Mouse (Mus musculus): ENCODE data around the gene Intu. TPM values are rescaled to one million over a fixed set of nuclear protein-coding genes. Genes with fewer than 3 reads are reported as not detected.

The Intu gene
- total RNA-seq, 2 experiments from 2014 or later = 1.2 to 2.3 TPM

- DNase-seq = no peak
- no peak for TF ChIP-seq CTCF (IDR thresholded peaks at IDR 0.05)
- Histone ChIP-seq H3K4me3 (no peak overlapping the region), H3K27ac (no peak overlapping the region)
- intact Hi-C loops (cut with DNase I) = no loop called here
These were observed 173.8 kb downstream of the Intu start for GRCm38 (mm10) chr3:40704816-40705430.

GRCm38 (mm10) chr3:40708655-40709054, 177.6 kb downstream of the Intu start, which contains the start of gene Slc25a31:
Slc25a31 (plus strand) TSS chr3:40708855.
- Histone ChIP-seq H3K27ac (no peak within 1 kb of the TSS), H3K4me3 (no peak within 1 kb of the TSS)
- DNase-seq = no peak
- no peak for TF ChIP-seq CTCF (IDR thresholded peaks at IDR 0.05)
- intact Hi-C loops (cut with DNase I) = no loop called here

GRCm38 (mm10) chr3:40716056-40716455, 185.0 kb downstream of the Intu start:
- DNase-seq = no peak
- intact Hi-C loops (cut with DNase I) = no loop called here
- Histone ChIP-seq H3K4me3 (no peak overlapping the region), H3K27ac (no peak overlapping the region)
- TF ChIP-seq CTCF (IDR thresholded peaks at IDR 0.05) = no peak

GRCm38 (mm10) chr3:40719022-40719421, 187.9 kb downstream of the Intu start:
- Histone ChIP-seq H3K4me3 (no peak overlapping the region), H3K27ac (no peak overlapping the region)
- DNase-seq = no peak
- no peak for TF ChIP-seq CTCF (IDR thresholded peaks at IDR 0.05)
- intact Hi-C loops (cut with DNase I) = no loop called here

GRCm38 (mm10) chr3:40738381-40738912, 207.4 kb downstream of the Intu start:
- DNase-seq = no peak
- no peak overlapping the region for H3K27ac ChIP-seq
- TF ChIP-seq CTCF (IDR thresholded peaks at IDR 0.05) = no peak
- intact Hi-C loops (cut with DNase I) = no loop called here
- no peak overlapping the region for H3K4me3 ChIP-seq

GRCm38 (mm10) chr3:40744024-40744835, 213.1 kb downstream of the Intu start, which contains the start of gene Hspa4l:
Hspa4l (plus strand) TSS chr3:40744495.
- Histone ChIP-seq H3K27ac (peak within 1 kb of the TSS; percentile 90), H3K4me3 (peak within 1 kb of the TSS; percentile 97)
- intact Hi-C loops (cut with DNase I) = no loop called here
- TF ChIP-seq CTCF (IDR thresholded peaks at IDR 0.05) = no peak
- no peak for DNase-seq

- intact Hi-C loops (cut with DNase I) = loop anchor here (5.0 kb wide), 1 partner anchor 57 kb away; the partner anchor contains the start of gene Plk4
- peak overlapping the region; percentile 90 for H3K27ac ChIP-seq
- no peak for TF ChIP-seq CTCF (IDR thresholded peaks at IDR 0.05)
- DNase-seq = peak; percentile 96
- peak overlapping the region; percentile 97 for H3K4me3 ChIP-seq
These were observed 214.0 kb downstream of the Intu start for GRCm38 (mm10) chr3:40744836-40745660.

- H3K4me3 ChIP-seq = peak overlapping the region; percentile 97
- peak overlapping the region; percentile 90 for H3K27ac ChIP-seq
- DNase-seq = no peak
- intact Hi-C loops (cut with DNase I) = loop anchor here (5.0 kb wide), 1 partner anchor 56 kb away; the partner anchor contains the start of gene Plk4
- TF ChIP-seq CTCF (IDR thresholded peaks at IDR 0.05) = no peak
These were observed 214.8 kb downstream of the Intu start for GRCm38 (mm10) chr3:40745661-40746547.

Small RNAs within 50 kb of the gene (microRNA-seq; reads per million reads assigned to microRNA genes)
- gene Gm23810 = not detected

Other genes with a start within 250 kb of the Intu start
- not detected for gene Slc25a31, start 177.6 kb downstream of the Intu start, total RNA-seq (2021)
- gene Hspa4l, start 213.2 kb downstream of the Intu start, total RNA-seq (2021) = 10 to 100 TPM in 1 of 2 experiments, 1 to 10 TPM in 1; 5.7 to 10.4 TPM